Mouse (Mus musculus) testis, postnatal 14 days (tissue): ENCODE measurements at regions not wholly inside any gene's neighbourhood (a gene's known extent, or its start where the extent isn't known, plus 50 kb on each side); places are given as distances from the start of the nearest gene placed in this dataset.

ENCODE experiments used
- DNase-seq: peaks from one replicate; pipeline ENCODE4 v3.0.0; 2021; ENCODE audit warnings: low spot score

- no peak for DNase-seq
Observed at GRCm38 (mm10) chr10:12210181-12210580, 659.0 kb downstream of the Utrn start.

- DNase-seq, result no peak
Observed at GRCm38 (mm10) chr10:12218879-12219278, 650.3 kb downstream of the Utrn start.

- no peak for DNase-seq
Observed at GRCm38 (mm10) chr10:12234141-12234540, 635.0 kb downstream of the Utrn start.

- no peak for DNase-seq
Observed at GRCm38 (mm10) chr10:12248853-12249252, 620.3 kb downstream of the Utrn start.

- DNase-seq, result no peak
Observed at GRCm38 (mm10) chr10:12253274-12253673, 615.9 kb downstream of the Utrn start.

- no peak for DNase-seq
Observed at GRCm38 (mm10) chr10:12285679-12286078, 583.5 kb downstream of the Utrn start.

- DNase-seq, result no peak
Observed at GRCm38 (mm10) chr10:12298887-12299286, 570.3 kb downstream of the Utrn start.

- DNase-seq, result no peak
Observed at GRCm38 (mm10) chr10:12302396-12302795, 566.8 kb downstream of the Utrn start.

GRCm38 (mm10) chr10:12320311-12320710, 548.9 kb downstream of the Utrn start:
- no peak for DNase-seq
